Mouse (Mus musculus) cerebellum, adult 2 months (tissue): Measurements from ENCODE around the gene Rbfox1. TPM values are rescaled to one million over a fixed set of nuclear protein-coding genes. Genes with fewer than 3 reads are reported as not detected.
A peak's percentile ranks its signal among the peaks of the same experiment; 100 is the strongest.

Source experiments
- DNase-seq, 2 experiments: peaks; one replicate each; pipeline ENCODE4 v3.0.0; 2021
- H3K27ac ChIP-seq: fragments of 200-500 bp; 2 replicates; pipeline ENCODE4 v1.5.1; 2012; ENCODE audit warnings: low read length, control low read depth, inconsistent platforms; ENCODE audit not compliant: insufficient read depth
- H3K27me3 ChIP-seq: fragments of 200-500 bp; 2 replicates; pipeline ENCODE4 v1.6.1; 2012; ENCODE audit warnings: inconsistent platforms, mild to moderate bottlenecking, low read length, moderate library complexity; ENCODE audit not compliant: control insufficient read depth, insufficient read depth
- H3K4me1 ChIP-seq: fragments of 200-500 bp; 2 replicates; pipeline ENCODE4 v1.6.1; 2011; ENCODE audit warnings: low read length; ENCODE audit not compliant: control insufficient read depth, insufficient read depth
- H3K4me3 ChIP-seq: fragments of 200-500 bp; replicated peaks from 2 replicates; pipeline ENCODE3; 2011; ENCODE audit warnings: mild to moderate bottlenecking, low read depth, low read length, control low read depth; ENCODE audit not compliant: insufficient read depth
- CTCF ChIP-seq: fragments of 200-500 bp; IDR thresholded peaks from 2 replicates; pipeline ENCODE4 v1.5.1; 2011; ENCODE audit warnings: low read depth, mild to moderate bottlenecking, control low read depth, low read length, moderate library complexity, borderline replicate concordance; ENCODE audit not compliant: insufficient read depth
- POLR2A ChIP-seq: fragments of 200-500 bp; IDR thresholded peaks from 2 replicates; pipeline ENCODE4 v1.6.1; 2011; ENCODE audit warnings: low read length, control low read depth, borderline replicate concordance; ENCODE audit not compliant: insufficient read depth
- WGBS: fragments of 180-500 bp; shearing (Covaris S2); methylation state at CpG from one replicate; pipeline ENCODE4 v1.1.7; 2018; 5-methylcytosine and 5-hydroxymethylcytosine counted together
- polyA plus RNA-seq: library from polyadenylated mRNA; depleted of rRNA; stranded (reverse); fragments of >200 nt; gene quantifications from 2 replicates; pipeline ENCODE4 v1.2.3, GENCODE M21; 2012

Gene Rbfox1
- polyA plus RNA-seq, 1 experiment = 132 TPM

GRCm38 (mm10) chr16:7075749-7076148, 1190.6 kb downstream of the Rbfox1 start:
- H3K4me3 ChIP-seq = no peak overlapping the region
- no peaks in the 10 kb centered on the region for H3K27me3 ChIP-seq
- no peak overlapping the region for H3K27ac ChIP-seq
- peak; percentile 49 to 76 for DNase-seq
- H3K4me1 ChIP-seq = peaks cover 13% of the 10 kb centered on the region
- no peak for TF ChIP-seq CTCF
- no peak for TF ChIP-seq POLR2A
- 15% methylated on average over 6 of the region's 6 CpGs for WGBS

GRCm38 (mm10) chr16:7076305-7076704, 1191.2 kb downstream of the Rbfox1 start:
- WGBS = 100% methylated on average over 1 of the region's 1 CpGs
- TF ChIP-seq POLR2A = no peak
- no peak for TF ChIP-seq CTCF
- Histone ChIP-seq H3K27me3 (no peaks in the 10 kb centered on the region), H3K4me3 (no peak overlapping the region), H3K4me1 (peaks cover 19% of the 10 kb centered on the region), H3K27ac (no peak overlapping the region)
- DNase-seq = no peak

DNA sequence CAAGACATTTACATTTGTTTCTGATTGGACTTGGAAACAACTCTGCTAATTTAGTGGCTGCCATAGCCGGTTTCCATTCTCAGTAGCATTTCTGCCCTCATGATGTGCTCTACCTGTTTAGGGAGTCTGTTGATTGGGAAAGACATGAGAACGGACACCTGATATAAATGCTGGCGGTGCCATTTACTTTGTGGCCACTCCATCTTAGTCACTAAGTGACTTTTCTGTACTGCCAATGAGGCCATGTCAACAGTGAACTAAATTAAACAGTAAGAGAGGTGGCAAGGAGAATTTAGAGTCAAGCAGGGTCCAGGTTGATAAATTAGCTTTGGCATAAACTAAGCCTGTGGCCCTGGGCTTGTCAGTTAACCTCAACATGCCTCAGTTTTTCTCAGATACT, 1191.6 kb downstream of the Rbfox1 start:
- DNase-seq = no peak
- no peak for TF ChIP-seq CTCF
- TF ChIP-seq POLR2A = no peak
- H3K27me3 ChIP-seq = no peaks in the 10 kb centered on the region
- no peak overlapping the region for H3K4me3 ChIP-seq
- WGBS = 96% methylated on average over 3 of the region's 3 CpGs
- H3K27ac ChIP-seq = no peak overlapping the region
- peaks cover 21% of the 10 kb centered on the region for H3K4me1 ChIP-seq

GRCm38 (mm10) chr16:7081074-7081568, 1196.0 kb downstream of the Rbfox1 start:
- H3K4me3 ChIP-seq = no peak overlapping the region
- peak; percentile 66 to 85 for DNase-seq
- 8% methylated on average over 3 of the region's 3 CpGs for WGBS
- TF ChIP-seq CTCF (no peak), POLR2A (no peak)
- peak overlapping the region; percentile 20 for H3K27ac ChIP-seq
- no peaks in the 10 kb centered on the region for H3K27me3 ChIP-seq
- H3K4me1 ChIP-seq = peaks cover 30% of the 10 kb centered on the region

DNA sequence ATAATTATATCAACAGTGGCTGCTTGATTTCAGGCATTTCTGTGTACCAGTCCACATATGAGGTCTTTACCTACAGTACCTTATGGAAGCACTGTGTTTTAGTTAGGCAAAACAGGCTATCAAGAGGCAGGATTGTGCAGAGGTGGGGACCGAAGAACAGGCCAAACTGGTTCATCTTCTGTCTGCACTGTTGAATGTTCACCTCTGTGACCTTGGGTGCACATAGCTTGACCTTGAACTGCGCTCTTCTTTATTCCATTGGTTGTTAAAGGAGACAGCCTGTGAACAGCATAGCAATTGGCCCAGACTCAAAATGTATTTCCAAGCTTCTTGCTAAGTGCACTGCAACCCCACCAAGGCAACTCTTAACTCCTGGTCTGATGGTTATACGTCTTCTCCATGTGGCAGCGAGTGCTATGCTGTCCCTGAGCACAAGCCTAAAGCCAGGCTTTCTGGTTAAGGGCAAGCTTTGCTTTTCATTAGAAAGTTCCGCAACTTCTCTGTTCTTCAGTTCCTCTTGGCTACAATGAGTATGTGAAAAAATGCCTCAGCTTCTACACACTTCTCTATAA, 1196.6 kb downstream of the Rbfox1 start:
- H3K4me3 ChIP-seq = no peak overlapping the region
- H3K4me1 ChIP-seq = peaks cover 30% of the 10 kb centered on the region
- H3K27ac ChIP-seq = peak overlapping the region; percentile 20; the same call in 1 of the 2 replicates
- H3K27me3 ChIP-seq = no peaks in the 10 kb centered on the region
- TF ChIP-seq POLR2A (no peak), CTCF (no peak)
- 82% methylated on average over 5 of the region's 5 CpGs for WGBS
- DNase-seq = no peak

DNA sequence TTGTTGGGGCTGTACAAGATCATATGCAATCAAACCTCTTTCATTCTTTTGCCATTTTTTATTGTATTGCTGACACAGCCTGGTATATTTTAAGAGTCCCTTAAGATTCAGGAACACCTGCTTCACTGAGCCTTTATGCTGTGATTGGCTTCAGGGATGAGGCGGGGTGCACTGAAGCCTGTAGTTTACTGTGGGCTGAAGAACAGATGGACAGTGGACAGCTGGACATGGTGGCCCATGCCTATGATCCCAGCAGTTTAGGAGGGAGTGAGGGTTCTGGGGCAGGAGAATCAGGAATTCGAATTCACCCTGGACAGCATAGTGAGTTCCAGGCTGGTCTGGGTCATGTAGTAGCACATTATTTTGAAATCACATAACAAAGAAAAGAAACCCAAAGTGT, 1198.8 kb downstream of the Rbfox1 start:
- Histone ChIP-seq H3K27me3 (no peaks in the 10 kb centered on the region), H3K27ac (no peak overlapping the region), H3K4me1 (peaks cover 38% of the 10 kb centered on the region), H3K4me3 (no peak overlapping the region)
- TF ChIP-seq POLR2A = no peak
- no peak for TF ChIP-seq CTCF
- DNase-seq = no peak
- 86% methylated on average over 2 of the region's 2 CpGs for WGBS

DNA sequence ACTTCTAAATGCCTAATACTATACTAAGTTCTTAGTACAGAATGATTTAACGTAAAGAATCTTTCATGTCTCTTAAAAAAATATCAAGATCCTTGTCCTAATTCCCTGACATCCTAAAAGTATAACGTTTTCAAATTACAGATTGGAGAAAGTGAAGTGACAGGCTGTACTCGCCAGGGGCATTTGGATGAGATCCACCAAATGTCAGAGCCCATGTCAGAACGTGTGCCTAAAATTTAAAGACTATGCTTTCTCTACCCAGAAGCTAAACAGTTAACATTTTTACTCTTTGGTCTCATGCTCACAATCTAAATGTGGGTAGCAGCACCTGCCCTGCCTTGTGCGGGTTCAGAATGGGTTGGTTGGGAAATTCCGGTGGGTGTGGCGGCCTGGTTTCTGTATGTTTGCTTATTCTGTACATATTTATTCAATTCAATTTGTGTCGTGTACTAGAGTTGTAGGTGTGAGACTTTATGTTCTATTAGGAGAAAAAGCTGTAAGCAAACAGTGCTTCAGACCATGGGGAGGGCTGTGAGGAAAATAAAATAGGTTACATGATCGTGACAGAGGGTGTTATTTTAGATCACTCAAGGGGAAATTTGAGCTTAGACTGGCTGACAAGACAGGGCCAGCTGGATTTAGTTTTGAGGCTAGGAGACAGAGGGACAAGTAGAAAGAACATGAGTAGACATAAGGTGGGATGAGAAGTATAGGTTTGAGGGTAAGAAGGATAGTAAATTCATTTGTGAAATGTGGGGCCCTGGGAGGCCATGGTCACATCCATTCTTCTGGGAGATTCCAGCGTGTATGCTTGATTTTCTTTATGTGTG, 1203.7 kb downstream of the Rbfox1 start:
- Histone ChIP-seq H3K27me3 (no peaks in the 10 kb centered on the region), H3K4me3 (no peak overlapping the region), H3K4me1 (peaks cover 10% of the 10 kb centered on the region; the same call in 1 of the 2 replicates), H3K27ac (no peak overlapping the region)
- peak in 1 of 2 experiments; percentile 32 for DNase-seq
- 43% methylated on average over 10 of the region's 10 CpGs for WGBS
- TF ChIP-seq POLR2A = no peak
- no peak for TF ChIP-seq CTCF
